Mouse (Mus musculus): ENCODE measurements around the gene Prkcq.

GRCm38 (mm10) chr2:11254446-11254845 lies 82.5 kb downstream of the Prkcq start:
- TF ChIP-seq CTCF (conservative IDR thresholded peaks at IDR 0.05; ENCODE audit: insufficient read depth, insufficient read length, low read depth, low read length), result no peak
- no peak for TF ChIP-seq POLR2A (IDR thresholded peaks at IDR 0.05; ENCODE audit: low read depth, low read length)

Data from kidney, adult 2 months (tissue).